Mouse (Mus musculus): Measurements from ENCODE around the gene Spryd7. TPM values are rescaled to one million over a fixed set of nuclear protein-coding genes. Genes with fewer than 3 reads are reported as not detected.
"Not testable (repeated sequence)": the region's sequence is repeated elsewhere in the genome, so short reads cannot be mapped to it uniquely, and the experiment has no call there.

Spryd7 gene
- total RNA-seq (2017) = 17.9 and 25.3 TPM in 2 replicates

DNA sequence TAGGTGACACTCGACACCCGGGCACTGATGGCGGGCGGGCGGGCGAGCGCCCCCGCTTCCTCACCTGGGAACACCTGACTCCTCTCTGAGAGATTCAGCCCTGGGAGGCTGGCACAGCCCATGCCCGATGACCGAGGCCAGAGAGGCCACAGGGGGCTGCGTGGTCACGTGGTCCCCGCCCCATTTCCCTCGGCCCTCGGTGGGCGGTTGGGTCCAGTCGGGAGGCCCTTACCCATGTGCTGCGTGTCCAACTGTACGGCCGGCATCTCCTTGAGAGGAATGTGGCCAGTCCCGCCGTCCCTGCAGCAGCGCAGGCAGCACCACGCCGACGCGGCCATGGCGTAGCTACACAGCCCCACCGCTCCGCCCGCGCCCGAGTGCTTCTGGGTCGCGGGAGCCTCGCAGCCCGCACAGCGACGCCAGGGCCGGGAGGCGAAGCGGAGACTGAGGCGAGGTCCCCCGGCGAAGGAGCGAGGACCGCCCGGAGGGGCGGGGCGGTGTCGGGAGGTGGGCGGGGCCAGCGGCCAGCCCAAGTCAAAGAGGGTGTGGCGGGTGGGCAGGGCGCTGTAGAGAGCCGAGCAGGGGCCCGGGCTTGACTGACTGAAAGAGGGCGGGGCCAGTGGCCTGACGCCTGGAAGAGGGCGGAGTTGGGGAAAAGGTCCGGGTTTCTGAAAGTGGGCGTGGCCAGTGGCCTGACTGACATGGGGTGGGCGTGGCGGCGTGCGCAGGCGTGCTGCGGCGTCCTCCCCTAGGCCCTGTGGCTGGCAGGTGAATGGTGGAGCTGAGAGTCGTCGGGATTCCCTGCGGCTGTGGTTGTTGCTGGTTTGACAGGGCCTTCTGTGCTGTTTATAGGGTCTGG, at the start of gene Spryd7:
TSS of gene Spryd7 (minus strand) at position 598 of the 859 bp plus-strand sequence.
- peak; percentile 97 for ATAC-seq (replicated peaks in 1 of 2; ENCODE audit: insufficient read depth in 1 of 2, low FRiP score in 2 of 2, low TSS enrichment in 1 of 2, low read depth in 1 of 2, poor library complexity in 2 of 2, severe bottlenecking in 2 of 2)

DNA sequence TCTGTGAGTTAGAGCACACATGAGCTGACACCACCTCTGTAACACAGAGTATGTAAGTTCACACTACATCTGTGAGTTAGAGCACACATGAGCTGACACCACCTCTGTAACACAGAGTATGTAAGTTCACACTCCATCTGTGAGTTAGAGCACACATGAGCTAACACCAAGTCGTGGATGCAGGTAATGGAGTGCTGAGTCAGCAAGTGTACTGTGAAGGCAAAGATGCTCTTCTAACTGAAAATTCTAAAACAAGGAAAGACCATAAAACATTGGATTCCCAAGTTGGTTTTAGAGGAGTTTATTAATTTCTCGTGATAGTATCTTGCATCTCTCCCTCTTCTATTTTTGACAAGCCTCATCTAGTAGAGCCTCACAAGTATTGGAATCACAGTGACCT, 49.4 kb upstream of the Spryd7 start:
- ATAC-seq (replicated peaks in 1 of 2; ENCODE audit: insufficient read depth in 1 of 2, low FRiP score in 2 of 2, low TSS enrichment in 1 of 2, low read depth in 1 of 2, poor library complexity in 2 of 2, severe bottlenecking in 2 of 2) = not testable (repeated sequence)

DNA sequence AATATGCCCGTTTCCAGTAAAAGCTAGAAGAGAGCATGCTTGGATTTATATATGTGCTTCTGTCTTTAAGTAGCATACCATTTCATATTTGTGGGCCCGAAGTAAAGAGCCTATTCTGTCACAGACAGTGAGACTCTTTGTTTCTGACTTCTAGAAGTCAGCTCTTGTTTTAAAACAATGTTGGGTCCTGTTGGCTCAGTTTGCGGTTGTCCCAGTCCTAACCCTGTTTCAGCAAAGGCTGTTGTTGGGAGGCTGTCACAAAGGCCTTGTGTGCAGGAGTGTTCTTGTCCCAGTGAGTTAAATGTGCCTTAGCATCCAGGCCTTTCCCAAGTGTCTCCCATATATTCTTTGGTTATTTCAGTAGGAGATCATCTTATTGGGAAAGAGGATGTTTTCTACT, 47.4 kb upstream of the Spryd7 start:
- ATAC-seq (replicated peaks in 1 of 2; ENCODE audit: insufficient read depth in 1 of 2, low FRiP score in 2 of 2, low TSS enrichment in 1 of 2, low read depth in 1 of 2, poor library complexity in 2 of 2, severe bottlenecking in 2 of 2) = no peak

DNA sequence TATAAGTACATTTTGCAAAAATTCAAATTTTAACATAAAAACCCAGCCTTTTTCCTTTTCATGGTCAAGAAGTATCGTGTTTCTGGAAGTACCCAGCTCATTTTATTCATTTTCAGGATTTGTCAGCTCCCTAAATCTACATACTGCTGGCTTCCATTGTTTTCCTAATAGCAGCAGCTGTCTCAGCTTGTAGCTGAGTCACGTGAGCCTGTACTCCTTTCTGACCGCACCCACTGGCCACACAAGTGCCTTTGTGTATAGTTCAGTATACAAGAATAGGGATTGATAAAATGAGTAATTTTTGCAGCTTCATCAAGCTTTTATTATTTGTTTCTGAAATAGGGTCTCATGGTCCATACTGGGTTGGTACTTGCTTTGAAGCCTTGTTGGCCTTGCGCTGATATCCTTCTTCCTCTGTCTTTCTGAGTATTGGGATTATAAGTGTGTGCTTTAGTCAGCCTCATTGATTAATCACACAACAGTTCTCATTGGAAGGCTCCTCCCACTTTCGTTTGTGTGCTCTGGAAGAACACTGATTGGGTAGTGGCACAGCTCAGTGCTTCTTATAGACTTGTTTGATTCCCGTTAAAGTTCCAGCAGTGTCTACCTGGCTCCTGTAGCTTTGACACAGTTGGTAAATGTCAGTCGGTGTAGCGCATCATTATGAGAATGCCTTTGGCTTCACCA, 46.5 kb upstream of the Spryd7 start:
- no peak for ATAC-seq (replicated peaks in 1 of 2; ENCODE audit: insufficient read depth in 1 of 2, low FRiP score in 2 of 2, low TSS enrichment in 1 of 2, low read depth in 1 of 2, poor library complexity in 2 of 2, severe bottlenecking in 2 of 2)

DNA sequence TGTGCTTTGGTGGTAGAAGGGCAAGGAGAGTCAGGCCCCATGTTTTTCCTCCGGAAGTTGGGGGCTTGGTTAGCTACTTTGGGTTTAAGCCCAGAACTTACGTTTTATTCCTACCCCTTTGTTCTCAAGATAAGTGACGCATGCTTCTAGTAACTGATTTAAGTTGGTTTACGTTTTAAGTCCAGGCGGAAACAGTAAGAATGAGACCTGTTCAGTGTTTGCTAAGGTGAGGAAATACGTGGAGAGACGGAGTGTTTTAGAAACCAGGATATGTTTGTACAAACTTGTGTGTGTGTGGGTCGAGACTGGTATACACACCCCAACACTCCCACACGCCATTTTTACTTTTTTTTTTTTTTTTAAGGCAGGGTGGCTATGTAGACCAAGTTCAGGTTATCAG, 44.7 kb upstream of the Spryd7 start:
- ATAC-seq (replicated peaks in 1 of 2; ENCODE audit: insufficient read depth in 1 of 2, low FRiP score in 2 of 2, low TSS enrichment in 1 of 2, low read depth in 1 of 2, poor library complexity in 2 of 2, severe bottlenecking in 2 of 2) = no peak

DNA sequence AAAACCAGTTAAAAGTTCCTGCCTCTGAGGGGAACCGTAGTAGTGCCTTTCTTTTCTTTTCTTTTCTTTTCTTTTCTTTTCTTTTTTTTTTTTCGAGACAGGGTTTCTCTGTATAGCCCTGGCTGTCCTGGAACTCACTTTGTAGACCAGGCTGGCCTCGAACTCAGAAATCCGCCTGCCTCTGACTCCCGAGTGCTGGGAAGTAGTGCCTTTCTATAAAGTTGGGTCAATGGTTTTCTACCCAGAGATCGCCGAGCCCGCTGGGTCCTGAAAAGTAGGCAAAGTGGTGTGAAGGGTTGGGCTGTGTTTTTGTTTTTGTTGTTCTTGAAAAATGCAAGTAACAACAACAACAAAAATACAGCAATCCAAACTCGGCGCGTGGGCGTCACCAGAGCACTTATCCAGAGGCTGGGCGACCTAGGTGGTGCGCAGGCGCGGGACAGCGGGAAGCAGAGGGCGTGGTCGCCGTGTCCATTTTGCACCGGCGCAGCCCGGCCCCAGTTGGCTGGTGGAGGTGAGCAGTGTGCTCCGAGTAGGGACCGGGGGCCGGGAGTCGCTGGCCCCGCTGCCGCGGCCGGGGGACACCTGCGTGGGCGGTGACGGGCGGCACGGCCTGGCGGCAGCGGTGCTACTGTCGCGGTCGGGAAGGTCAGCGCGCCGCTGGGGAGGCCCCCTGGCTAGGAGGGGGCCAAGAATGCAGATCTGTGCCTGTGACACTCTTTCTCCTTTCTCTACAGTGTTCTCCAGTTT, 42.5 kb upstream of the Spryd7 start:
- ATAC-seq (replicated peaks in 1 of 2; ENCODE audit: insufficient read depth in 1 of 2, low FRiP score in 2 of 2, low TSS enrichment in 1 of 2, low read depth in 1 of 2, poor library complexity in 2 of 2, severe bottlenecking in 2 of 2) = peak; percentile 97

DNA sequence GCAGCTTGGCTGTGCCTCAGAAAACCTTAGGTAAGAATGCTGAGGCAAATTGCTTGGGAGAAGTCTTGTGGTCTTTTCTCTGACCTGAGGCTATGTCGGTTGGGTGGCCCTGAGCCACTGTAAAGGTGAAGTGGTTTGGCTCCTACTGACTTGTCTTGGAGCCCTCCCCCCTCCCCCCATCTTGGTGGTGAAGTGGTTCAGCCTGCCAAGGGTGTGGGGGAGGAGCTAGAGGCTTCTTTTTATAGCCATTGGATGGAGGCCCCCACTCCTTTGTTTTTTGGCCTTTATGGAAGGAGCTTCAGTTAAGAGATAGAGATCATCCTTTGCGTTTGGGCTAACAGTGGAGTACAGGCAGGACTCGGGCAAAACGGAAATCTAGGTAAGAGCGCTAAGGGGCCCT, 41.3 kb upstream of the Spryd7 start, which contains the start of gene Trim13:
TSS of gene Trim13 (plus strand) at position 280 of the 400 bp plus-strand sequence.
- peak; percentile 19 to 46; a peak in 3 of 4 replicates for ATAC-seq (replicated peaks in 1 of 2; ENCODE audit: insufficient read depth in 1 of 2, low FRiP score in 2 of 2, low TSS enrichment in 1 of 2, low read depth in 1 of 2, poor library complexity in 2 of 2, severe bottlenecking in 2 of 2)

DNA sequence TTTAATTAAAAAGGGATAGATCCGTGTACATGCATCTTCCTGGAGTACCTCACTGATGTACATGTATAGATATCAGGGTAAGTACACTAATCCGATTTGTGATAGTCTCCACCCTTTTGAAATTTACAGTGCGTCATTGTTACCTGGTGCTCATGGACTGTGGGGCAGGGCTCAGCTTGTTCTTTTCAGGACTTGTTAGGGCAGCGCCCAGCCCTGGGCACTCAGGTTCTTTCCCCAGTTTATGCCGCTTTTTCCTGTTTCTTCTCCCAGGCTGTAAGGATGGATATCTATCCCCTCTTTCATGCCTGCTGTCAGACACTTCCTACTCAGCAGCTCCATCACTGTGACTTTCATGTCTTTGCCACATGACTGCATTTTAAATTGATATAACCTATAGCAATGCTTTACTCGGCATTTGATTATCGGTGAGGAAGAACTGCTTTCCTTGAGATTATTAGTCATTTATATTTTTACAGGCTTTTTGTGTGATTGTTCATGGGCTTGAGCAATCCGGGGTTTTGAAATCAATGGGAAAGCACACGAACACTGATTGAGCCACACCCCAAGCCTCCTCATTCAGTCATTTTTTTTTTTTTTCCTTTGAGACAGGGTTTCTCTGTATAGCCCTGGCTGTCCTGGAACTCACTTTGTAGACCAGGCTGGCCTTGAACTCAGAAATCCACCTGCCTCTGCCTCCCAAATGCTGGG, 40.2 kb upstream of the Spryd7 start:
- no peak for ATAC-seq (replicated peaks in 1 of 2; ENCODE audit: insufficient read depth in 1 of 2, low FRiP score in 2 of 2, low TSS enrichment in 1 of 2, low read depth in 1 of 2, poor library complexity in 2 of 2, severe bottlenecking in 2 of 2)

DNA sequence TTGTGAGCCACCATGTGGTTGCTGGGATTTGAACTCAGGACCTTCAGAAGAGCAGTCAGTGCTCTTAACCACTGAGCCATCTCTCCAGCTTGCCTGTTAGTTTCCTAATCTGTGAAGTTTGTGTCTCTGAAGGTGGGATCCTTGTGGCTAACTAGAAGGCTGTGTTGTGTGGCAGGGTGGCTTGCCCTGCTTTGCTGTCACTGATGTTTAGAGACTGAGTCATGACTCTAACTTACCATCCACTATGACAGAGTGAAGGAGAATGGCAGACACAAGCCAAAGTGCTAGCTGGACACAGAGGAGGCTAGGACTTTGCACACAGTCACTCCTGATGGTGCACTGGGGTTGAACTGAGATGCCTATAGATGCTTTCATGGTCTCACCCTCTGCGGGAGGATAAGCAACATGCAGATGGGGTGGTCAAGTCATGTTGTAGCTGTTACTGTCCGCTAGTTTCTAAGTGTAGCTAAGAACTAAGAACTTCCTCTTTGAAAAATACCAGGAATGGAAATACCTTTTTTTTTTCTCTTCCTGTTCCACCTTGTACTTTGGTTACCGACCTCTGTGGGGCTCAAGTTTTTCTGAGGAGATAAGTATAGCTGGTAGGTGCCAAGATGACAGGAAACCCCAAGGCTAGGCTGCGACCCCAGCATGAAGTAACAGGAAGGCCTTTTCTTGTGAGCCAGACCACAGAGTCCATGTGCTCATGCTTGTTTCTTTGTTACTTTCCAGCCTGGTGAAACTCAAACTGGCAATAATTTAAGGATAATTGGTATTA, 32.8 kb upstream of the Spryd7 start:
- peak; percentile 90 to 98 for ATAC-seq (replicated peaks in 1 of 2; ENCODE audit: insufficient read depth in 1 of 2, low FRiP score in 2 of 2, low TSS enrichment in 1 of 2, low read depth in 1 of 2, poor library complexity in 2 of 2, severe bottlenecking in 2 of 2)

DNA sequence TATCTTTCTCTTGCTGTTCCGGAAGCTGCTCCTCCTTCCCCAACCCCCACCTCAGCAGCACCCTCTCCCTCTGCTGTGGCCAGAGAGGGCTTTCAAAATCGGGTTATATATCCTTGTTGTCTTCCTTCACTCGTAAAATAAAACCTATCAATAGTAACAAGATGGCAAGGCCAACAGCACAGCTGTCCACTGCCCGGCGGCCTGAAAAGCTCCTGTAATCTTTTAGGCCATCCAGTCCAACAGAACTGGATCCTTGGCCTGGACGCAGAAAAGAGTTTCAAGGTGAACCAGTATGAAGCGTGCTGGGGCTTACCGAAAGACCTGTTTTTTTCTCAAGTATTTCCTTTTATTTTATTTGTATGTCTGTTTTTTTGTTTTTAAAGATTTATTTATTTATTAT, 19.3 kb upstream of the Spryd7 start:
- no peak for ATAC-seq (replicated peaks in 1 of 2; ENCODE audit: insufficient read depth in 1 of 2, low FRiP score in 2 of 2, low TSS enrichment in 1 of 2, low read depth in 1 of 2, poor library complexity in 2 of 2, severe bottlenecking in 2 of 2)

DNA sequence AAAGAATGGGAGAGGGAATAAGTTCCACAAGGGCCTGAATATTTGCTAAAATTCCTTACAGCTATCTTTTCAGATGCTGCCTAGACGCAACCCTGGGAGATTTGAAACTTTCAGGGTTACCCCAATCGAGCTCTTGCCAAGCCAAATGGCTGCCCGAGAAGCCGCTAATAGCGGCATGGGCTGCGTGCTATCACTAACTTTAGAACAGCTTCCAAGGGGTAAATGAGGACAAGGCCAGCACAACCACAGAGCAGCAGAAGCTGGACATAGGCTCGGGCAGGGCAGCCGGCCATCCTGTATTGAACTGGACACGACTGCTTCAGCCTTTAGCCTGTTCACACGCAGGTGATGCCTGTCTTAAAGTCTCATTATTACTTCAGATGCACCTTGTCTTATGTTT, 18.4 kb upstream of the Spryd7 start:
- ATAC-seq (replicated peaks in 1 of 2; ENCODE audit: insufficient read depth in 1 of 2, low FRiP score in 2 of 2, low TSS enrichment in 1 of 2, low read depth in 1 of 2, poor library complexity in 2 of 2, severe bottlenecking in 2 of 2) = no peak

DNA sequence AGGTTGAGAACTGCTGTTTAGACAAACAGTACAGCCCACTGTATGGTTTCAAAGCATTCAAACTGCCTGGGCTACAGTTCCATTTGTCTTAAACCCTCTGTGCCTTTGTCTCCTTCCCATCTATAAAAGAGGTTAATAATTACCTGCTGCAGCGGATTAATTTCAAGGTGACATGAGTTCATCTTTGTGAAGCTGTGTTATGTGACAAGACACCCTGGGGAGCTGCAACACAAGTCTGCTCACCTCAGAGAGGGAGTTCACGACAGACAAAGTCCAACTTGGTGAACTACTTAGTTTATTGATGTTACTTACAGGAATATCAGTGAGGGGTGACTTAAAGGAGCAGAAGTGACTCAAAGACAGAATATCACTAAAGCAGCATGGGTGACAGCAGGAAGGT, 15.4 kb upstream of the Spryd7 start:
- no peak for ATAC-seq (replicated peaks in 1 of 2; ENCODE audit: insufficient read depth in 1 of 2, low FRiP score in 2 of 2, low TSS enrichment in 1 of 2, low read depth in 1 of 2, poor library complexity in 2 of 2, severe bottlenecking in 2 of 2)

DNA sequence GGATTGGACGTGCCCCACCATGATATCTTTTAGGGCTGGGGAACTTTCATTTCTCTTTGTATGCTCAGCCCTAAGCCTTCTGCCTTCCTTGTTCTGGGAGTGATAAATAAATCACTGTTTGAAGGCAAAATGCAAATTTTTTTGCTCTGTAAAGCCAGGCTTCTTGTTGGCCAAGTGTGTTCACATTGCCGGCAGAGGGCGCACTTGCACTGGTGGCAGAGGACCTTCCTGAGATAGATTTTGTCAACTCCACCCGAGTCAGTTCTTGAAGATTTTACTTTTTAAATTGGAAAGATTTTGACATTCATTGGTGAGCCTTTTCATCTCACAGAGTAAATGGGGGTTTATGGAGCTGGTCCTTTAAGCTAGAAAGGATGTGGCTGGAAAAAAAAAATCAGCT, 14.7 kb upstream of the Spryd7 start:
- peak; percentile 65 to 75; a peak in 2 of 4 replicates for ATAC-seq (replicated peaks in 1 of 2; ENCODE audit: insufficient read depth in 1 of 2, low FRiP score in 2 of 2, low TSS enrichment in 1 of 2, low read depth in 1 of 2, poor library complexity in 2 of 2, severe bottlenecking in 2 of 2)

DNA sequence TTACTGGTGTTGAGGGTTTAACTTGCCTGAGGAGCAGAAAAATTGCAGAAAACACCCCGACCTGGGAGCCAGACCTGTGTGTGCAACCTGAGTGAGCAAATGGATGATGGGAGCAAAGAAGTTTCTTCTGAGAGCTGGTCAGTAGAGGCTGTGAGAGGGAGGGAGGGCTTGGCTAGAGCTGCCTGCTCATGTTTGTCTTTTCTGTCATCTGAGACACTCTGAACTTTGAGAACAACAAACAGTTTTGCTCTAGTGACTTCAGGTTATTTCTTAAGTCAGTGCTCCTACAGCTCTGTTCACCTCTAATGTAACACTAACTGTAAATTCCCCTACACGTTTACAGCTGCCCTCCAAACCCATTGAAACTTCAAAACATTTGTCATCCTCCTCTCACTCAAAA, 12.7 kb upstream of the Spryd7 start:
- no peak for ATAC-seq (replicated peaks in 1 of 2; ENCODE audit: insufficient read depth in 1 of 2, low FRiP score in 2 of 2, low TSS enrichment in 1 of 2, low read depth in 1 of 2, poor library complexity in 2 of 2, severe bottlenecking in 2 of 2)

DNA sequence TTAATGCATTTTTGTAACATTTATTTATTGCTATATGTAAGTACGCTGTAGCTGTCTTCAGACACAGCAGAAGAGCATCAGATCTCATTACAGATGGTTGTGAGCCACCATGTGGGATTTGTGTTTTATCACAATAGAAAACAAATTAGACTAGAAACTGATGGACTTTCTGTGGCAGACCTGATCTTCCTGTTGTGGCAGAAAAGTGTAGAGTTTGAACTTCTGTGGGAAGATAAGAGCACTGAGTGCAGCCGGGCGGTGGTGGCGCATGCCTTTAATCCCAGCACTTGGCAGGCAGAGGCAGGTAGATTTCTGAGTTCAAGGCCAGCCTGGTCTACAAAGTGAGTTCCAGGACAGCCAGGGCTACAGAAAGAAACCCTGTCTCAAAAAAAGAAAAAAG, 9.5 kb upstream of the Spryd7 start:
- ATAC-seq (replicated peaks in 1 of 2; ENCODE audit: insufficient read depth in 1 of 2, low FRiP score in 2 of 2, low TSS enrichment in 1 of 2, low read depth in 1 of 2, poor library complexity in 2 of 2, severe bottlenecking in 2 of 2) = not testable (repeated sequence)

DNA sequence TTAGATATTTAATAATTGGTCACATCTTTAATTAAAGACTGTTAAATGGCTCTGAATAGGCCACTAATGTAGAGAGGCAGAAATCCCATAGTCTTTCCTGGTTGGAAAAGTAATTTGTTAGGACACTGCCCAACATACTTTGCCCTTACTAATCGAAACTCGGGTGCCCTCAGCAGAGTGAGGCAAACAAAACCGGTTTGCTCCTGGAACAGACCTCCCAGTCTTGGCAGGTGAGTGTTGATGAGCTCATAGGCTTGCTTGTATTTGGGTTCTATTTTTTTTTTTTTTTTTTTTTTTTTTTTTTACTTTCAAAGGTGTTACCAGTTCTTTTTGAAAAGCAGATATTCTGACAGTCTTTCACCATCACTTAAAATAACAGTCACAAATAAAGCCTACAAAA, 3.2 kb upstream of the Spryd7 start:
- no peak for ATAC-seq (replicated peaks in 1 of 2; ENCODE audit: insufficient read depth in 1 of 2, low FRiP score in 2 of 2, low TSS enrichment in 1 of 2, low read depth in 1 of 2, poor library complexity in 2 of 2, severe bottlenecking in 2 of 2)

DNA sequence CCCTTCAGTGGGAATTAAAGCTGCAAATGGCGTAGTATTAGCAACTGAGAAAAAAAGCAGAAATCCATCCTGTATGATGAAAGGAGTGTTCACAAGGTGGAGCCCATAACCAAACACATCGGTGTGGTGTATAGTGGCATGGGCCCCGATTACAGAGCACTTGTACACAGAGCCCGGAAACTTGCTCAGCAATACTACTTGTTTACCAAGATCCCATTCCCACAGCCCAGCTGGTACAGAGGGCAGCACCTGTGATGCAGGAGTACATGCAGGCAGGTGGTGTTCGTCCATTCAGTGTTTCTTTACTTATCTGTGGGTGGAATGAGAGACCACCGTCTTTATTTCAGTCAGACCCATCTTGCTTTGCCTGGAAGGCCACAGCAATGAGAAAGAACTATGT, 2.2 kb upstream of the Spryd7 start:
- ATAC-seq (replicated peaks in 1 of 2; ENCODE audit: insufficient read depth in 1 of 2, low FRiP score in 2 of 2, low TSS enrichment in 1 of 2, low read depth in 1 of 2, poor library complexity in 2 of 2, severe bottlenecking in 2 of 2) = no peak

All from hematopoietic stem cell, adult 5-6 weeks (primary cell).